Mouse (Mus musculus): ENCODE data around the gene Nkx3-2.
A peak's percentile ranks its signal among the peaks of the same experiment; 100 is the strongest.

Gene Nkx3-2

GRCm38 (mm10) chr5:41763731-41764721 is at the start of gene Nkx3-2:
Gene Nkx3-2 (minus strand): TSS chr5:41764501.
- no peak for DNase-seq (ENCODE audit: low read depth, low spot score)

DNA sequence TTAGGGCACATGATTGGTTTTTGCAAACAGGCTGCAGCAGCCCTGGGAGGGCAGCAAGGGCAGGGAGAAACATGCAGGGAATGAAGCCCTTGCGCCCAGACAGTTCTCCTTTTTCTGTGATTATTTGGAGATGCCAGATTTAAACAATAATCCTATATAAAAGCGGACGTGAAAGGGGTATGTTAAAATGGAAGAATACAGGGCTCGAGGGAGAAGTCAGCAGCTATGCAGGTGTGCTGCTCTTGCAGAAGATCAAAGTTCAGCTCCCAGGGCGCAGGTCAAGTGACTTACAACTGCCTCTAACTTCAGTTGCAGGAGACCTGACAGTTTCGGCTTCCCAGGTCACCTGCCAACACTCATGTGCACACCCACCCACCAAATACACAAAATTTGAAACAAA is 48.2 kb upstream of the Nkx3-2 start:
- no peak for DNase-seq (ENCODE audit: low read depth, low spot score)

DNA sequence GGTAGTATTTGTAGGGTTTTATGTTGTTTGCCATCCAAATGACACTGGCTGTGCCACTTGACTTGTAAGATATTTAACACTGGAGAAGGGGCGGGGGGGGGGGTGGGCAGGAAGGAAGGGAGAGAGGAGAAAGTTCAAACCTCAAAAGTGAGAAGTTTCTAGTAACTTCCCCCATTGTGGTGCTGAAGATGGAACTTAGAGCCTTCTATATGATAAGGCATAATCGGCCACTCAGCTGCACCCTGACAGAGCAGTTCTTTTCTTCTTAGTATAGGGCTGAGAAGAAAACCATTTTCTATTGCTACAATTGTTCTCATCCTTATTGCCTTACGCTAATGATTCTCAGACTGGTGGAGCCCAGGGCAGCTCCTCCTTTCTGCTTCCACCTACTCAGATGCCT is 47.0 kb upstream of the Nkx3-2 start:
- DNase-seq (ENCODE audit: low read depth, low spot score) = no peak

DNA sequence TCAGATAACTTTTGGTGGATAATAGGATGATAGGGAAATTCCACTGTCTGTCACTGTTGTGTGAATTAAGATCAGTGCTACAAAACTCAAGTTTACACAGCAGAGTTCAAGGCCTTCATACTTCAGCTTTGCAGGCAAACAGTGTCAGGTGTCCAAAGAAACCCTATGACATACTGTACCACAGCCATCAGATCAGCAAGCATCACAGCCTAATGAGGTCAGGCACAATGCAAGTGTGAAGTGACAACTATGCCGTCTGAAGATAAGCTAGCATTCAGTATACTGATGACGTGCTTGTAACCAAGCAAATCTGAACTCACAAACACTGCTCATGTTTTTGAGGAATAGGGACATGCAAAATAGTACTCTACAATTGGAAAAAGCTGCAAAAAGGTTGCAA is 43.1 kb upstream of the Nkx3-2 start:
- no peak for DNase-seq (ENCODE audit: low read depth, low spot score)

DNA sequence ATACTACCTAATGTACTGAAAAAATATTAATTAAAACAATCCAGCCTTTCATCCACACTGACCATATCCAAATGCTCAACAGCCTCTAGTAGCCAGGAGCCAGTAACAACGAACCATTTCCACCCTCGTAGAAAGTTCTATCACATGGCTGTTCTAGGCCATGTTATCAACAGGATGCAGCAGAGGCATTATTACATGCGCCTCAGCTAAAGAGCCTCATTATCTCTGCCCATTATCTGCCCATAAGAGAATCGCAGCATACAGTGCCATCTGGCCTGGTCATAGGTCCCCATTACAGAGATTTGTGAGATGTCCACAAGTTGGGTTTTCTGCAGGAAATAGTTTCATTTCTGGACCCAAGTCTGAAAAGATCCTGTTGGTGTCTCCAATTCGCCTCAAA is 41.9 kb upstream of the Nkx3-2 start:
- no peak for DNase-seq (ENCODE audit: low read depth, low spot score)

GRCm38 (mm10) chr5:41805085-41805484 is 40.8 kb upstream of the Nkx3-2 start:
- DNase-seq (ENCODE audit: low read depth, low spot score) = no peak

- DNase-seq (ENCODE audit: low read depth, low spot score) = no peak
Observed at GRCm38 (mm10) chr5:41804643-41805042, 40.3 kb upstream of the Nkx3-2 start.

DNA sequence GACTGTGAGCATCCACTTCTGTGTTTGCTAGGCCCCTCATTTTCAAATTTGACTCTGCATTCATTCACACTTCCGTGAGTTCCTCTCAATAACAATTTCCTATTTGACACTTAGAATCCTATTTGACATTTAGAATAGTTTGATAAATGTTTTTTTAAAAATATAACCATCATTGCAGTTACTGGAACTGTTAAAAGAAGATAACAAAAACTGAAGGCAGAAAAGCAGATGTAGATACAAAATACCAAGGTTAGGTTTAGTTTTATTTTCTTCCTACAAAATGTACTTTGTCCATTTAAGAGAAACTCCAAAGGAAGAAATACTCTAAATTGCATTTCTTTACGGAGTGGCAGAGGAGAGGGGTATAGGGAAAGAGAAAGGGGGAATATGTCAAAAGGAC is 37.3 kb upstream of the Nkx3-2 start:
- DNase-seq (ENCODE audit: low read depth, low spot score) = no peak

DNA sequence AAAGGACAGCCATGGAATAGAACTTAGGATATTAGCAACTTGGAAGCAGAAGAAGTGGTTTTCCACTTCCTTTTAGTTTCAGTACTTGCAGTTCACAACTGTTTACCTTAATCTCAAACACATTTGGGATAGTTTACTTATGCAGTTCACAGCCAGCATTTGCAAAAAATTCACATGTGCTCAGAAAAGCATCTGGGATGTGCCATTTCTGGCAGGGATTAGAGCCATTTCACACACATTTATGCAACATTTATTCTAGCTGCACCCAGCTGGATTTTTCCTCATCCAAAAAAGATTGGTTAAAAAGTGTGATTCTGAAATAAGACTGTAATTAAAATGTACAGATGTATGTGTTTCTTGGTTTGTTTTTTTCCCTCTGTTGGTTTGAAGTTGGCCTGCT is 30.1 kb upstream of the Nkx3-2 start:
- no peak for DNase-seq (ENCODE audit: low read depth, low spot score)

DNA sequence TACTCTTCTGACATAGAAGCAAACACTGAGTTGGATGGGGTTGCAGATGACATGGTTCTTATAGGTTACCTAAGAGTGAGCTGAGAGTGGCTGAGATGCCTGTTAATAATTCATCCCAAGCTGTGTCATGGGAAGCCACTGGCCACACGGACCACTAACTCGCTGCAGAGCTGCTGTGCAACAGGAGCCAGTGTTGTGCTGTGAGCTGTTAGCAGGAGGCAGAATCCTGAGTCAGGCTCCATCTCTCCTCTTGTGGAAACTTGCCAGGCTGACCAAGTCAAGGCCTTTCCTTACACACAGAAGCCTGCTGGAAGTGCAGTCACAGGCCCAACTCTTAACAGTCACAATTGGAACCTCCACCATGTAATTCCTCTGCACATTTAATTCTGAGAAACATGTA is 26.2 kb upstream of the Nkx3-2 start:
- DNase-seq (ENCODE audit: low read depth, low spot score) = no peak

DNA sequence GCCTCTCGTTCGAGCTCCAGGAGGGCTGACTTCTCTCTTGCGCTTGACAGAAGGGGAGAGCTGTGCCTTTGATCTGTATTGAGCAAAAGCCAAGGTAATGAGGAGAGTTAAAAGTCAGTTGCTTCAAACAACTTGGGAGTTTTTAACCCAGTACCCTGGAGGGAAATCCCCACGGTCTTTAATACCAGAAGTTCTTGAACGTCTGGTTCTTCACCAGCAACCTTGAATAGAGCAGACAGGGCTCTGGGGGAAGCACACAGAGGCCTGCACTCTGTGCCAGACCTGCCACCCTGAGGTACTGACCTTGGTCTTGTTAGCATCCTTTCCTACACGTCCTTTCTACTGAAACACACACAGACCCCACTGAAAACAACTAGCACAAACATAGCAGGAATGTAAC is 24.6 kb upstream of the Nkx3-2 start:
- no peak for DNase-seq (ENCODE audit: low read depth, low spot score)

DNA sequence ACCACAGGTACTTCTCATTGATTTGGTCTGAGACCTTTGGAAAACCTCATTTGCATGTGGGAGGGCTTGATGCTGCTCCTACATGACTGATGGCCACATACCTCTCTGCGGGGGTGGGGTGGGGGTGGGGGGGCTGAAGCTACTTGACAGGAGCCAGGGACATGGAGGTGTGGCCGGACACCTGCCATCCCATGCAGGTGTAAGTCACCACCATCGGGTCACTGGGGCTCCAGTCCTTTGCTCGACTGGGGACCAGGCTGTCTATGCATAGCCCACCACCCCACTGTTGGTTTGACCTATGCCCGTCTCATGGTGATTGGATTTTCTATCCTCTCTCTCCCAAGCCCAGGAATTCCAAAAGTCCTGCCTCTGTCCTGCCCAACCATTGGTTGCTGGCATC is 17.6 kb upstream of the Nkx3-2 start:
- DNase-seq (ENCODE audit: low read depth, low spot score) = no peak

DNA sequence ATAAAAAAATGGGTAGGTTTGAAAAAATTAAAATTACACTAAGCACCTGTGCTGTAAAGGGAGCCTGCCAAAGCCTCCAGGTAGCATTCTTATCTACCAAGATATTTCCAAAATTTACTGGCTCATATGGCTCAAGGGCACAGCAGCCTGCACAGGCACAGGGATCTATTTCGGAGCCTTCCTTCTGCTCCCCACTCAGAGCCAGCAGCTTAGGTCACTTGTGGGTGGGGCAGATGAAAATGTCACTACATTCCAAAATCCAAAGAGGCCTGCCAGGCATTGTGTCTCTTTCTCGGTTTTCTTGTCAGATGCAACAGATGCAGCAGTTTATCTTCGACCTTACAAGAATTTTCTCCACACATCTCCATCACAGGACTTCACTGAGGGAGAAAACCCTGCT is 15.7 kb upstream of the Nkx3-2 start:
- DNase-seq (ENCODE audit: low read depth, low spot score) = no peak

DNA sequence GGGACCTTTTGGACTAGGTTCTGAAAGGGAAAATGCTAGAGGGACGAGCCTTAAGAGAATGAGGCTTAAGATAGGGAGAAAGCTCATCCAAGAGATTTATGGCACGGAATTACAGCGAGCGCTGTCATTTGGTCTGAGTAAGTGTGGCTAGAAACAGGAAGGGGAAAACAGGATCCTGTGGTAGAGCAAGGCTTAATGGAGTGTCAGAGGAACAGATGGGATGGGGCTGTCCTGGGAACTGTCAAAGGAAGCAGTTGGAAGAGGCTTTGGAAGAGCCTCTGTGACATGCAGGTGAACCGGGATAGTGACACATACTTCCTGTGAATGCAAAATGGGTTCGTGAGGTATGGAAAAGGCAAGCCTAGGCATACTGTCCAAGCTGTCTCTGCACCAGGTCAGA is 11.4 kb upstream of the Nkx3-2 start:
- no peak for DNase-seq (ENCODE audit: low read depth, low spot score)

DNA sequence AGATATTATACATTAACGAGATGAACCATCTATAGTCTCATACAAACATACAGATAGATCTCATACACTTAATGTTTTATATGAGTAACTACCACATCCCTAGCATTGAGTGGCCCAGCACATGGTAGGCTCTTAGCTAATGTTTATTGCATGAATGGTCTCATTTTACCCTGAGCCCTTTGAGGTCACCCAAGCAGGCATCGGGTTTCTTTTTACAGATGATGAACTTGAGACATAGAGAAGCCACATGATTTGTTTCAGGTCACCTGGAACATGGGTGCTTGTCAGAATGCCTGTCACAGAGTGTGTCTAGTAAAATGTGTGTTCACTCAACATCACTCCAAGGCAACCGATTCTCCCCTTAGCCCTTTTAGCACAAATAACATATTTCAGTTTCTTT is 11.0 kb upstream of the Nkx3-2 start:
- DNase-seq (ENCODE audit: low read depth, low spot score) = no peak

DNA sequence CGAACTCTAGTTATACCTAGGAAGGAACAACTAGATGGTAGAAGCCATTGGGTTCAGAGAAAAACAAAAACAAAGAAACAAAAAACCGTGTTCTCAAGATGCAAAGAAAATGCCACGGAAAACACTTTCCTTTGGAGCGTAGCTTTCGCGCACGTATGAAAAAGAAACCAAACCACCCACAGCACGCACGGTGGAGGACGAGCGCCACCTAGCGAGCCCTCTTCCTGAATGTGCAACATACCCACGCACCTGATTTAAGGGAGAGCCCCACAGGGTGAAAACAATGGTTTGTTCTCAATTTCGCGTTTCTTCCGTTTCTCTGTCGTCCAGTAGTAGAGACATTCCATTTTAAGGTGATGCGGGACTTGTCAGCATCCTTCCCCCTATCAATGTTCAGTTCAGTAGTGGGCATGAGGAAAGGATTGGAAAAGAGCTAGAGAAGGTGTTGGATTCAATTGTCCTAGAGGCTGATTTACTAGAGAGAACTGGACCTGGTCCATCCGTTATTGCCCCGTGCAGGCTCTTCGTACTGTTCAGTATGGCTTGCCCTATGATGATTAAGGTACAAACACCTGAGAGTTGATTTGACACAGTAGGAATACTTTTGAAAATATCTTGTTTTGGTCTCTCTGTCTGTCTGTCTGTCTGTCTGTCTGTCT is 4.2 kb upstream of the Nkx3-2 start:
- peak; percentile 47 for DNase-seq (ENCODE audit: low read depth, low spot score)

DNA sequence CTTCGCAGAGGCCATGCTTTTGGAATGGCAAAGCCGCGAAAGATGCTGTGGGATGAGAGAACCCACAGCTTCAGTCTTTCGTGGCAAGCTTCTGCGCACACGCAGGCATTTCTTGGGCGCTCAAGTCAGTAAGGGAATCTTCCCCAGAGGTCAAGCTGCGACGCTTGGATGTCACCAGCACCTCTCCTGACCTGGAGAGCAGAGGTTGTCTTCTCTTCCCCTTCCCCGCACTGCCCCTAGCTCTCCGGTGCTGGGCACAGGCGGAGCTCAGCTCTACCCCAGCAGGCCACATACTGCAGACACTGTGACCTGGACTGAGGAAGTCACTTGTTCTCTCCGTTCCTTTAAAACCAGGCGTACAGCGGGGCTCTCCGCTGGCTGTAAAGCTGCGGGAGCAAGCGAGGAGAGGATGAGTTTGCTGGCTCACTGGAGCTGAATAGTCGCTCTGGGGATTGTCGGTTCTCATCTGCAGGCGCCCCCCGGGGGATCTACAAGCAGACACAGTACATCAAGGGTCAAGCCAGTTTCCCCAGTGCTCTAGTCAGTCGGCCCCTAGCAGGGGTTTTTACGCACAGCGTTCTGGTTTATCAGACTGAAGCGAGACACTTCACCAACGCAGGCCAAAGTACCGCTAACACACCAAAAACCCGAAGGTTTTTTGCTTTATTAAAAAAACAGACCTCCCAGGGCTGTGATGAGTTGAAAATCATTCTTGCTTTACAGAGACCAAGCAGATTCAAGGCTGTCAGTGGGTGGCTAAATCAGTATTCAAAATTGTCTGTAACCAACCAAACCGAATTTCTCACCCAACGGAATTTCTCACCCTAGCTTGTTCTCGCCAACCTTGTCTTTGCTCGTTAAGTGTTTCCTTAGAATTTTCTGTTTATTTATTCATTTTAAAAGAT is 3.2 kb upstream of the Nkx3-2 start:
- DNase-seq (ENCODE audit: low read depth, low spot score) = no peak

GRCm38 (mm10) chr5:41766406-41767010 is 2.2 kb upstream of the Nkx3-2 start:
- no peak for DNase-seq (ENCODE audit: low read depth, low spot score)

GRCm38 (mm10) chr5:41765626-41766405 is 1.5 kb upstream of the Nkx3-2 start:
- DNase-seq (ENCODE audit: low read depth, low spot score) = no peak

- DNase-seq (ENCODE audit: low read depth, low spot score) = no peak
Observed at GRCm38 (mm10) chr5:41762947-41763730, 1.2 kb downstream of the Nkx3-2 start.

All from skeletal muscle tissue, adult 2 months (tissue).